Mouse (Mus musculus) liver, embryonic 11.5 days (tissue): ENCODE results near the gene Psma7. TPM values are rescaled to one million over a fixed set of nuclear protein-coding genes. Genes with fewer than 3 reads are reported as not detected.

ENCODE experiments used
- ATAC-seq: fragments of 200-750 bp; cut with Nextera tagmentation; replicated peaks from 2 replicates; pipeline ENCODE4 v1.8.0; 2017; ENCODE audit warnings: moderate number of reproducible peaks, mild to moderate bottlenecking, moderate TSS enrichment, moderate library complexity; ENCODE audit not compliant: low FRiP score
- DNase-seq: peaks from one replicate; pipeline ENCODE4 v3.0.0-alpha.2; 2017; ENCODE audit warnings: low spot score
- H3K27ac ChIP-seq: fragments of 300-500 bp; sonication (generic); 2 replicates; pipeline ENCODE4 v1.5.1; 2014; ENCODE audit warnings: mild to moderate bottlenecking, low read depth, low read length, control low read depth
- H3K27me3 ChIP-seq: fragments of 300-500 bp; sonication (generic); replicated peaks from 2 replicates; pipeline ENCODE4 v1.6.1; 2014; ENCODE audit warnings: low read length, mixed read lengths; ENCODE audit not compliant: control insufficient read depth, insufficient read depth
- H3K36me3 ChIP-seq: fragments of 300-500 bp; sonication (generic); 2 replicates; pipeline ENCODE4 v1.6.1; 2014; ENCODE audit warnings: mild to moderate bottlenecking, low read length, moderate library complexity, mixed read lengths; ENCODE audit not compliant: control insufficient read depth, insufficient read depth
- H3K4me1 ChIP-seq: fragments of 300-500 bp; sonication (generic); replicated peaks from 2 replicates; pipeline ENCODE4 v1.6.1; 2014; ENCODE audit warnings: low read length, mixed read lengths; ENCODE audit not compliant: control insufficient read depth, insufficient read depth
- H3K4me2 ChIP-seq: fragments of 300-500 bp; sonication (generic); 2 replicates; pipeline ENCODE4 v1.6.1; 2014; ENCODE audit warnings: mild to moderate bottlenecking, control low read depth, moderate library complexity
- H3K4me3 ChIP-seq: fragments of 300-500 bp; sonication (generic); 2 replicates; pipeline ENCODE4 v1.5.1; 2014; ENCODE audit warnings: low read depth, low read length, control low read depth
- H3K9ac ChIP-seq: fragments of 300-500 bp; sonication (generic); 2 replicates; pipeline ENCODE4 v1.6.1; 2014; ENCODE audit warnings: low read depth, low read length, control low read depth
- H3K9me3 ChIP-seq: fragments of 300-500 bp; sonication (generic); 2 replicates; pipeline ENCODE4 v1.6.1; 2016; ENCODE audit warnings: low read length, inconsistent platforms, mixed read lengths; ENCODE audit not compliant: control insufficient read depth
- WGBS: fragments of 180-500 bp; shearing (Covaris S2); extraction: QIAGEN DNeasy Blood & Tissue Kit; methylation state at CpG from one replicate; pipeline ENCODE4 v1.1.7; 2014; 5-methylcytosine and 5-hydroxymethylcytosine counted together
- polyA plus RNA-seq: library from polyadenylated mRNA; unstranded; fragments of >200 nt; fragmentation: Nextera tagmentation; extraction: Ambion mirVana; gene quantifications from 2 replicates; pipeline ENCODE4 v1.2.1, GENCODE M21; 2014

The Psma7 gene
- 710 and 721 TPM in 2 replicates for polyA plus RNA-seq

GRCm38 (mm10) chr2:180042256-180042857 is at the start of gene Psma7, which contains the start of gene Ss18l1:
Gene Psma7, minus strand, starts transcription at chr2:180042433.
Gene Ss18l1, plus strand, starts transcription at chr2:180042509.
- peaks cover 12% of the 10 kb centered on the region for H3K4me1 ChIP-seq
- ATAC-seq (peak; percentile 94), DNase-seq (peak; percentile 88)
- no peaks in the 10 kb centered on the region for H3K27me3 ChIP-seq
- peak within 1 kb of the TSS; percentile 92 for H3K27ac ChIP-seq
- WGBS, result under 1% methylated on average over 70 of the region's 78 CpGs
- H3K4me3 ChIP-seq, result peak within 1 kb of the TSS; percentile 98
- H3K4me2 ChIP-seq, result peak within 1 kb of the TSS; percentile 99
- H3K9me3 ChIP-seq, result no peaks in the 10 kb centered on the region
- H3K9ac ChIP-seq, result peak within 1 kb of the TSS; percentile 91
- H3K36me3 ChIP-seq, result peaks cover 17% of the 10 kb centered on the region

GRCm38 (mm10) chr2:180090285-180090684 is 48.1 kb upstream of the Psma7 start:
- no peak overlapping the region for H3K4me3 ChIP-seq
- no peak overlapping the region for H3K9ac ChIP-seq
- ATAC-seq (no peak), DNase-seq (no peak)
- H3K4me2 ChIP-seq, result no peak overlapping the region
- H3K27ac ChIP-seq, result no peak overlapping the region
- H3K27me3 ChIP-seq, result no peaks in the 10 kb centered on the region
- WGBS, result 71% methylated on average over 11 of the region's 11 CpGs
- no peaks in the 10 kb centered on the region; the same call in 1 of the 2 replicates for H3K36me3 ChIP-seq
- no peaks in the 10 kb centered on the region for H3K4me1 ChIP-seq
- no peaks in the 10 kb centered on the region for H3K9me3 ChIP-seq

- no peaks in the 10 kb centered on the region; the same call in 1 of the 2 replicates for H3K4me1 ChIP-seq
- ATAC-seq, result no peak
- no peak overlapping the region for H3K27ac ChIP-seq
- no peaks in the 10 kb centered on the region for H3K9me3 ChIP-seq
- H3K9ac ChIP-seq, result no peak overlapping the region
- no peak for DNase-seq
- 89% methylated on average over 4 of the region's 4 CpGs for WGBS
- H3K36me3 ChIP-seq, result no peaks in the 10 kb centered on the region; the same call in 1 of the 2 replicates
- no peaks in the 10 kb centered on the region for H3K27me3 ChIP-seq
- H3K4me3 ChIP-seq, result no peak overlapping the region
- no peak overlapping the region for H3K4me2 ChIP-seq
These were observed 45.2 kb upstream of the Psma7 start for GRCm38 (mm10) chr2:180087472-180087871.

- Histone ChIP-seq H3K9me3 (no peaks in the 10 kb centered on the region), H3K4me1 (no peaks in the 10 kb centered on the region; the same call in 1 of the 2 replicates), H3K4me3 (no peak overlapping the region), H3K9ac (no peak overlapping the region), H3K36me3 (no peaks in the 10 kb centered on the region; the same call in 1 of the 2 replicates), H3K27me3 (no peaks in the 10 kb centered on the region), H3K27ac (no peak overlapping the region), H3K4me2 (no peak overlapping the region)
- WGBS, result 79% methylated on average over 5 of the region's 5 CpGs
- ATAC-seq (no peak), DNase-seq (no peak)
These were observed 44.4 kb upstream of the Psma7 start for GRCm38 (mm10) chr2:180086637-180087027.

GRCm38 (mm10) chr2:180085926-180086636 is 43.8 kb upstream of the Psma7 start:
- H3K27me3 ChIP-seq, result no peaks in the 10 kb centered on the region
- H3K36me3 ChIP-seq, result no peaks in the 10 kb centered on the region; the same call in 1 of the 2 replicates
- H3K4me3 ChIP-seq, result no peak overlapping the region
- 72% methylated on average over 16 of the region's 16 CpGs for WGBS
- ATAC-seq (no peak), DNase-seq (no peak)
- no peak overlapping the region for H3K9ac ChIP-seq
- H3K9me3 ChIP-seq, result no peaks in the 10 kb centered on the region
- no peaks in the 10 kb centered on the region; the same call in 1 of the 2 replicates for H3K4me1 ChIP-seq
- H3K27ac ChIP-seq, result no peak overlapping the region; the same call in 1 of the 2 replicates
- no peak overlapping the region for H3K4me2 ChIP-seq

- Histone ChIP-seq H3K27ac (no peak overlapping the region), H3K9me3 (no peaks in the 10 kb centered on the region), H3K36me3 (peaks cover 2% of the 10 kb centered on the region; the same call in 1 of the 2 replicates), H3K4me1 (no peaks in the 10 kb centered on the region; the same call in 1 of the 2 replicates), H3K4me3 (no peak overlapping the region), H3K4me2 (no peak overlapping the region), H3K9ac (no peak overlapping the region), H3K27me3 (no peaks in the 10 kb centered on the region)
- DNase-seq (no peak), ATAC-seq (no peak)
- WGBS, result 46% methylated on average over 3 of the region's 3 CpGs
These were observed 42.3 kb upstream of the Psma7 start for GRCm38 (mm10) chr2:180084565-180084964.

- H3K9ac ChIP-seq, result no peak overlapping the region
- H3K4me1 ChIP-seq, result no peaks in the 10 kb centered on the region; the same call in 1 of the 2 replicates
- WGBS, result 89% methylated on average over 10 of the region's 10 CpGs
- no peak for ATAC-seq
- no peak overlapping the region for H3K4me3 ChIP-seq
- H3K27me3 ChIP-seq, result no peaks in the 10 kb centered on the region
- H3K9me3 ChIP-seq, result no peaks in the 10 kb centered on the region
- H3K36me3 ChIP-seq, result peaks cover 2% of the 10 kb centered on the region; the same call in 1 of the 2 replicates
- H3K4me2 ChIP-seq, result no peak overlapping the region
- no peak for DNase-seq
- no peak overlapping the region for H3K27ac ChIP-seq
These were observed 40.8 kb upstream of the Psma7 start for GRCm38 (mm10) chr2:180083063-180083462.

GRCm38 (mm10) chr2:180080680-180081079 is 38.4 kb upstream of the Psma7 start:
- Histone ChIP-seq H3K36me3 (peaks cover 2% of the 10 kb centered on the region; the same call in 1 of the 2 replicates), H3K4me1 (no peaks in the 10 kb centered on the region; the same call in 1 of the 2 replicates), H3K27ac (no peak overlapping the region), H3K9me3 (no peaks in the 10 kb centered on the region), H3K9ac (no peak overlapping the region), H3K4me2 (no peak overlapping the region), H3K27me3 (no peaks in the 10 kb centered on the region), H3K4me3 (no peak overlapping the region)
- ATAC-seq (no peak), DNase-seq (no peak)
- WGBS, result 88% methylated on average over 8 of the region's 8 CpGs
